ENCODE assay signal across 8 mouse cellular contexts in genomic region chr16:90187453-90187852, GRCm38 (mm10). TPM values are rescaled to one million over a fixed set of nuclear protein-coding genes. Genes with fewer than 3 reads are reported as not detected.
DNase-seq lines count a peak whose midpoint lies in the region; ATAC-seq lines count a peak whose summit lies in the region.

No protein-coding gene starts in this region.

- H3K4me1 ChIP-seq in megakaryocyte, embryonic 14.5 days: peaks cover 64% of the 10 kb centered on the region

- no peak for ATAC-seq in frontal cortex, adult (ENCODE audit: low TSS enrichment)
- ATAC-seq in inflammation-experienced regulatory T-cells, adult 6 months: no peak

- DNase-seq in gastrocnemius, postnatal 10 days: peak; percentile 17
- DNase-seq in gastrocnemius, postnatal 4 days (ENCODE audit: low spot score in 2 of 2): no peak
- peak; percentile 34 to 41 for DNase-seq in adrenal gland, adult 18-20 months (ENCODE audit: low spot score in 2 of 2)
- peak; percentile 30 to 37 for DNase-seq in heart, adult 9 months (ENCODE audit: low spot score in 2 of 2)
- DNase-seq in kidney, postnatal 10 days: peak; percentile 71

- H3K36me3 ChIP-seq in megakaryocyte, embryonic 14.5 days (replicated peaks; ENCODE audit: low read length): no peaks in the 10 kb centered on the region

- peak overlapping the region; percentile 83 for H3K4me3 ChIP-seq in megakaryocyte, embryonic 14.5 days (replicated peaks)

- no peaks in the 10 kb centered on the region for H3K9me3 ChIP-seq in megakaryocyte, embryonic 14.5 days

- H3K27me3 ChIP-seq in megakaryocyte, embryonic 14.5 days (replicated peaks): no peaks in the 10 kb centered on the region

RNA-seq across cellular contexts. Expression of gene Sod1, which starts 33.1 kb away (rescaled TPM):
- 100 to 1,000 TPM; 299 to 300 TPM for total RNA-seq in gastrocnemius, postnatal 10 days (2021)
- 100 to 1,000 TPM; 404 to 416 TPM for total RNA-seq in gastrocnemius, postnatal 4 days (2021)
- 1,000 to 10,000 TPM; 1,319 to 1,602 TPM for total RNA-seq in adrenal gland, adult 18-20 months (2021)
- polyA plus RNA-seq in megakaryocyte, embryonic 14.5 days (2012; ENCODE audit: insufficient read depth, low replicate concordance): 453 and 913 TPM in 2 replicates
- polyA plus RNA-seq in inflammation-experienced regulatory T-cells, adult 6 months (2017; shearing (Covaris generic)): 1,000 to 10,000 TPM; 1,261 to 1,407 (median 1,324) TPM

RNA-seq across cellular contexts. Expression of gene Tiam1, which starts 43.9 kb away (rescaled TPM):
- total RNA-seq in gastrocnemius, postnatal 10 days (2021): 10 to 100 TPM in 1 of 2 experiments, 1 to 10 TPM in 1; 9.7 to 11.0 TPM
- total RNA-seq in gastrocnemius, postnatal 4 days (2021): 10 to 100 TPM; 14.5 to 15.5 TPM
- total RNA-seq in adrenal gland, adult 18-20 months (2021): 10 to 100 TPM; 56.4 to 59.2 TPM
- polyA plus RNA-seq in megakaryocyte, embryonic 14.5 days (2012; ENCODE audit: insufficient read depth, low replicate concordance): 7.7 and 10.1 TPM in 2 replicates
- 10 to 100 TPM; 31.4 to 71.7 (median 56.0) TPM for polyA plus RNA-seq in inflammation-experienced regulatory T-cells, adult 6 months (2017; shearing (Covaris generic))

Comparison
In these comparisons a context has a peak if more than half of its experiments do, and no peak if none do; other contexts are left out.
1. DNase-seq: peak in gastrocnemius, postnatal 10 days (single experiment), adrenal gland, adult 18-20 months (2 of 2), heart, adult 9 months (2 of 2) and kidney, postnatal 10 days (single experiment); none in gastrocnemius, postnatal 4 days (0 of 2).